Mouse (Mus musculus) hindbrain, embryonic 12.5 days (tissue): ENCODE data around the gene Ugt1a6a. TPM values are rescaled to one million over a fixed set of nuclear protein-coding genes. Genes with fewer than 3 reads are reported as not detected.
A peak's percentile ranks its signal among the peaks of the same experiment; 100 is the strongest.

ENCODE experiments used
- ATAC-seq: fragments of 200-750 bp; cut with Nextera tagmentation; 2 replicates; pipeline ENCODE4 v1.8.0; 2017; ENCODE audit warnings: moderate TSS enrichment; ENCODE audit not compliant: low FRiP score
- H3K27ac ChIP-seq: fragments of 300-500 bp; sonication (generic); 2 replicates; pipeline ENCODE4 v1.5.1; 2016; ENCODE audit warnings: mild to moderate bottlenecking
- H3K27me3 ChIP-seq: fragments of 300-500 bp; sonication (generic); 2 replicates; pipeline ENCODE4 v1.6.1; 2016; ENCODE audit warnings: mild to moderate bottlenecking
- H3K36me3 ChIP-seq: fragments of 300-500 bp; sonication (generic); 2 replicates; pipeline ENCODE4 v1.6.1; 2016; ENCODE audit warnings: mild to moderate bottlenecking
- H3K4me1 ChIP-seq: fragments of 300-500 bp; sonication (generic); 2 replicates; pipeline ENCODE4 v1.6.1; 2016
- H3K4me2 ChIP-seq: fragments of 300-500 bp; sonication (generic); replicated peaks from 2 replicates; pipeline ENCODE4 v1.6.1; 2016; ENCODE audit warnings: mild to moderate bottlenecking
- H3K4me3 ChIP-seq: fragments of 300-500 bp; sonication (generic); 2 replicates; pipeline ENCODE4 v1.5.1; 2016; ENCODE audit warnings: mild to moderate bottlenecking
- H3K9ac ChIP-seq: fragments of 300-500 bp; sonication (generic); 2 replicates; pipeline ENCODE4 v1.6.1; 2016; ENCODE audit warnings: mild to moderate bottlenecking, moderate library complexity
- H3K9me3 ChIP-seq: fragments of 300-500 bp; sonication (generic); replicated peaks from 2 replicates; pipeline ENCODE4 v1.6.1; 2016; ENCODE audit warnings: mild to moderate bottlenecking
- WGBS: fragments of 180-500 bp; shearing (Covaris S2); methylation state at CpG from one replicate; pipeline ENCODE4 v1.1.7; 2016; 5-methylcytosine and 5-hydroxymethylcytosine counted together
- polyA plus RNA-seq: library from polyadenylated mRNA; unstranded; fragments of >200 nt; fragmentation: Nextera tagmentation; extraction: Ambion mirVana; gene quantifications from 2 replicates; pipeline ENCODE4 v1.2.1, GENCODE M21; 2016

Ugt1a6a gene
- polyA plus RNA-seq, 1 experiment from 2014 or later: 1.0 TPM

DNA sequence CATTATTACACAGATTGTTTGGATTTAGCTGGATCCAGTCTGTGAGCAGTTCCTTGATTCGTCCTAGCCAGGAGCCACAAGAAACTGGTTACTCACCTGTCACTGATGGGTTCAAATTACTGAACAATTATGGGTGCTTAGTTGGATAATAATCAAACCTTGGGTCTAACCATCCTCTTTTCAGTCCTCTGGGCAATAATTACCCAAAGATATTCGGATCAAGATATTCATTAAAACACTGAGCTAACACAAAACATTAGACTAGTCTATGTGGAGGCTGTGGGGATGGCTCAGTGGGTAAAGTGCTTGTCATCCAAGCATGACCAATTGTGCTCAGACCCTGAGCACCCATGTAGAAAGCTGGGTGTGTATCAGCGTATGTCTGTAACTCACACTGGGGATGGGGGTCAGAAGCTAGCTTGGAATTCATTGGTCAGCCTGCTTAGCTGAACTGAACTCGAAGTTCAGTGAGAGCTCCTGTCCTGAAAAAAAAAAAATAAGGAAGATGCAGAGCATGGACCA, 101.3 kb downstream of the Ugt1a6a start:
- Histone ChIP-seq H3K27ac (no peak overlapping the region), H3K4me2 (no peak overlapping the region), H3K4me1 (no peaks in the 10 kb centered on the region), H3K27me3 (no peaks in the 10 kb centered on the region), H3K36me3 (no peaks in the 10 kb centered on the region), H3K9me3 (peaks cover 97% of the 10 kb centered on the region), H3K4me3 (no peak overlapping the region), H3K9ac (no peak overlapping the region)
- ATAC-seq: no peak
- WGBS: 63% methylated on average over 4 of the region's 4 CpGs

DNA sequence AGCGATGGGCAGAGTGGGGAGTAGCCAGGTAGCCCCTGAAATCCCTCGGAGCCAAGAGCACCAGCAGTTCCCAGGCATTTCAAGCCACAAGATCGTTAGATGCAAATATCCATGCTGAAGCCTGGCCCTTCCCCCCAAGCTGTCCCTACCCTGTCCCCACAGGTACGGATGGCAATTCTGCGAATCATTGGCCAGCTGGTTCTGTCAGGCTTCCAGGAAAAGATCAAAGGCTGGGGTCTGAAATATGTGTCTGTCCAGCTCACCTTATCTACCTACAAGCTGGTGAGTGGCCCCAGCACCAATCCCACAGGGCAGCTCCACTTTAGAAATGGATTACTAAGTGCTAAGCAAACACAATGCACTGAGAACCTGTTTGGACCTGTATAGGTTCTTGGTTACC, 102.7 kb downstream of the Ugt1a6a start:
- peaks cover 95% of the 10 kb centered on the region for H3K9me3 ChIP-seq
- 78% methylated on average over 5 of the region's 5 CpGs for WGBS
- H3K4me3 ChIP-seq: no peak overlapping the region
- H3K4me1 ChIP-seq: no peaks in the 10 kb centered on the region
- ATAC-seq: no peak
- no peaks in the 10 kb centered on the region for H3K27me3 ChIP-seq
- no peak overlapping the region for H3K4me2 ChIP-seq
- H3K36me3 ChIP-seq: no peaks in the 10 kb centered on the region
- no peak overlapping the region for H3K27ac ChIP-seq
- no peak overlapping the region for H3K9ac ChIP-seq

DNA sequence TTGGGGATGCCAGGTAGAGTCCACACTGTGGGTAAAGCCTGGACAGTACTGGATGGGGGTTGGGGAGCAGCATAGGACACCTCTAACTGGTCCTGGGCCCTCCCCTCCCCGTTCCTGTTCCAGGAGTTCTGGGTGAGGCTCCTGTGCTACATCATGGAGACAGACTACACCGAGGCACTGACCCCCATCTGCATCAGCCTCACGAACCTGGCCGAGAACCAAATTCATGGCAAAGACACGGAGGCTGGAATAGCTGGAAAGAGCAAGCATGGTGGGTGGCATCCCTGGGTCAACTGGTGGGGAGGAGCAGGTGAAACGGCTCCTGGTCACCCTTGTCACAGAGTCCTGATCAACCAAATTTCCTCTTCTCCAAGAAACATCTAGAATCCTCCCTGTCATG, 104.2 kb downstream of the Ugt1a6a start:
- WGBS: 80% methylated on average over 6 of the region's 6 CpGs

DNA sequence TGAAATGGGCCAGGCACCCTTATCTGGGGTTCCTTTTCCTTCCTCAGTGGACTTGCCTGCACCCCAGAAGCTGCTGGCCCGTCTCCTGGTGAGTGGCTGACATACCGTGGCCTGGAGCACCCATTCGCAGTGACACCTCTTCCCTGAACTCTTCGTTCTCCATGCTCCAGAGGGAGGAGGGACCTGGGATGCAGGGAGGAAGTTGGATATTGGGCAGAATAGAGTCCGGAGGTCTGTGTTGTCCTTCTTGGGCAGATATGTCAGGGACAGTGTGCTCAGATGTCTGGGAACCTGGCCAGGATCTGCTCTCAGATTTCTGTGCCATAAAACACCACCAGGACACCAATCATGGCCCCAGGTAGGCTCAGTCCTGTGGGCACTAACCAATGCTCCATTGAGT, 105.5 kb downstream of the Ugt1a6a start:
- Histone ChIP-seq H3K27me3 (no peaks in the 10 kb centered on the region), H3K4me1 (no peaks in the 10 kb centered on the region), H3K9me3 (peaks cover 92% of the 10 kb centered on the region), H3K4me3 (no peak overlapping the region), H3K4me2 (no peak overlapping the region), H3K9ac (no peak overlapping the region), H3K36me3 (no peaks in the 10 kb centered on the region), H3K27ac (no peak overlapping the region)
- 74% methylated on average over 5 of the region's 5 CpGs for WGBS
- no peak for ATAC-seq

More for the DNA sequence above, 104.2 kb downstream of the Ugt1a6a start:
- Histone ChIP-seq H3K27ac (no peak overlapping the region), H3K4me2 (no peak overlapping the region), H3K9me3 (peaks cover 93% of the 10 kb centered on the region), H3K4me1 (no peaks in the 10 kb centered on the region), H3K36me3 (no peaks in the 10 kb centered on the region), H3K9ac (no peak overlapping the region), H3K27me3 (no peaks in the 10 kb centered on the region), H3K4me3 (no peak overlapping the region)
- peak; percentile 15; the same call in 1 of the 2 replicates for ATAC-seq

DNA sequence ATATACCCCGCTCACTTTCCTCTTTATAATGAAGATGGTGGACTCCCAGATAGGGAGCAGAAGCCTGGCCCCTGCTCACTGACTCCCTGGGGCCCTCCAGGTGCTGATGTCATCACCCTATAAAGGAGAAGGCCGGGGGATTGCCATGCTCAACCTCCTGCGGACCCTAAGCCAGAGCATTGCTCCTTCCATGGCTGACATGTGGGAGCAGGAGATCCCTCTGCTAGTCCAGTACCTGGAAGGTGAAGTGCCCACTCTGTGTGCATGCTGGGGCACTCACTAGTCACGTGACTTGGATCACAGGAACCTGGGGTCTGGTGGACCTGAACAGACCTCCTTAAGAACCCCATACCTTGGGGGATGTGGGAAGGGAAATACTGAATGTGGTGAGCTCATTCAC, 106.0 kb downstream of the Ugt1a6a start:
- Histone ChIP-seq H3K27ac (no peak overlapping the region), H3K9ac (no peak overlapping the region), H3K9me3 (peaks cover 92% of the 10 kb centered on the region), H3K4me2 (no peak overlapping the region), H3K4me3 (no peak overlapping the region), H3K36me3 (no peaks in the 10 kb centered on the region), H3K27me3 (no peaks in the 10 kb centered on the region), H3K4me1 (no peaks in the 10 kb centered on the region)
- 76% methylated on average over 4 of the region's 4 CpGs for WGBS
- peak; percentile 13 for ATAC-seq

DNA sequence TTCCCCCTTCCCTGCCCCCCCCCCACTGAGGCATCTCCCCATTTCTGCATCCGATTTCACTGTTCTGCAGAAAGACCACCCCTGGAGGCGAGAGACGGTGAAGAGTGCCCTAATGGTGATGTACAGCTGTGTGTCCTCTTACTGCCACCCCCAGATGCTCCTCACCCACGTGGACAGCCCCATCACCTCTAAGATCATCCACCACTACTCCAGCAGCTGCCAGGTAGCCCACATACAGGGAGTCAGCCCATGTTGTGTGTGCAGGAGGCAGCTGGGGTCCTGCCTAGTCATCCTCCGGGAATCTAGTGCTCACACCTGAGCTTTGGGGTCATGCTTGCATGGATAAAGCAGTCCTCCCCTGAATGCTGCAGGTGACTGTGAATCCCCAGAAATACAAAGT, 109.3 kb downstream of the Ugt1a6a start:
- H3K4me3 ChIP-seq: no peak overlapping the region
- no peaks in the 10 kb centered on the region for H3K27me3 ChIP-seq
- H3K4me1 ChIP-seq: no peaks in the 10 kb centered on the region
- no peak for ATAC-seq
- WGBS: 67% methylated on average over 5 of the region's 5 CpGs
- H3K36me3 ChIP-seq: no peaks in the 10 kb centered on the region
- no peak overlapping the region for H3K4me2 ChIP-seq
- peaks cover 94% of the 10 kb centered on the region for H3K9me3 ChIP-seq
- no peak overlapping the region for H3K27ac ChIP-seq
- H3K9ac ChIP-seq: no peak overlapping the region

DNA sequence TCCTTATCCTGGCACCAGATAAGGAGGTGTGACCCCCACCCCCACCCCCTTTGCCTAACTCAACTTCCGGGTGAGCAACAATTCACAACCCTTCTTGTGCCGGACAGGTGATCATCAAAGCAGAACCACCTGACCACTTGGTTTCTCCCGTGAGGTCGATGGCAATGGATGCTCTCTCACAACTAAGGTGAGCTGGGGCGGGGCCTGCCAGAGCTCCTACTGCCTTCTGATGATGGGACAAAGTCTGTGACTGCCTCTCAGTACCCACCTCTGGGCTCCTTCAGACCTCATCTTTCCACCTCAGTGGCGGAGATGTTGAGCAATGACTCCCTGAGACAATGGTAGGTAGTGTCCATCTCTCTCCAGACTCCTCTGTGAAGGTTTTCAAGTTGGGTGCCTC, 111.3 kb downstream of the Ugt1a6a start:
- Histone ChIP-seq H3K36me3 (no peaks in the 10 kb centered on the region), H3K9ac (no peak overlapping the region), H3K9me3 (peaks cover 94% of the 10 kb centered on the region), H3K4me1 (no peaks in the 10 kb centered on the region), H3K27ac (no peak overlapping the region), H3K4me3 (no peak overlapping the region), H3K27me3 (no peaks in the 10 kb centered on the region), H3K4me2 (no peak overlapping the region)
- ATAC-seq: no peak
- 78% methylated on average over 6 of the region's 6 CpGs for WGBS

DNA sequence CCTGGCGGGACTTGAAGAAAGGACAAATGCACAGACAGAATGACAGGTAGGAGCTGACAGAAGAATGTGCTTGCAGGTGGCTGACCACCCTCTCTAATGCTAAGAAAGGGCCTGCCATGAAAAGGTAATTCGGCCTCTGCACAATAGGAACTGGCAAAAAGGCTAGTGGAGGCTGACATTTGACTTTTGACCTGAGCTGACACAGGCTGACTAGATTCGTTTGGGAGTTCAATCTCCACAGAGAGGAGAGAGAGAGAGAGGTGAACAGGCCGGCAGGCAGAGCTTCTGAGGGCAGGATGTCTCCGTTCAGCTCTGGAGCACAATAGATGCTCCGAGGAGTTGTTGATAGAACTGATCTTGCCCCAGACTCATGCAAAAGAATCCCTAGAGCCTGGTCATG, 111.8 kb downstream of the Ugt1a6a start:
- no peak overlapping the region for H3K27ac ChIP-seq
- peaks cover 94% of the 10 kb centered on the region for H3K9me3 ChIP-seq
- H3K4me3 ChIP-seq: no peak overlapping the region
- H3K36me3 ChIP-seq: no peaks in the 10 kb centered on the region
- 44% methylated on average over 6 of the region's 6 CpGs for WGBS
- H3K27me3 ChIP-seq: no peaks in the 10 kb centered on the region
- H3K9ac ChIP-seq: no peak overlapping the region
- ATAC-seq: no peak
- no peak overlapping the region for H3K4me2 ChIP-seq
- no peaks in the 10 kb centered on the region for H3K4me1 ChIP-seq

DNA sequence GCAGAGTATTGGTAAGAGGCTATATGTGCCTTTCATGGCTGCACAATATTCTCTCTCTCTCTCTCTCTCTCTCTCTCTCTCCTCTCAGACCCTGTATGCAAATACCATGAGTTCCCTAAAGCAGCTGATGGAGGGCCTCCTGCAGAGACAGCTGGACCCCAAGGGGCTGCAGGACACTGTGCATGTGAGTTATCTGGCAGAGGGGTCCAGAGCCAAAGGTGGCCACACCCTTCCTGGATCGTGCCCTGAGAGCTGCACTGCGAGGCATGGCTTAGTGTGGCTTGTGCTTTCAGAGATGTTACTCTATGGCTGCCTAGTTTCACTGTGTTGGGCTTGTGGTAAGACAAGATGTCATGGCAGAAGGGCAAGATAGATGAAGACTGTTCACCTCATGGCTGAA, 113.1 kb downstream of the Ugt1a6a start:
- Histone ChIP-seq H3K9me3 (peaks cover 93% of the 10 kb centered on the region), H3K27me3 (no peaks in the 10 kb centered on the region), H3K36me3 (no peaks in the 10 kb centered on the region), H3K4me2 (no peak overlapping the region), H3K9ac (no peak overlapping the region), H3K4me3 (no peak overlapping the region), H3K27ac (no peak overlapping the region), H3K4me1 (no peaks in the 10 kb centered on the region)
- 48% methylated on average over 2 of the region's 2 CpGs for WGBS
- no peak for ATAC-seq

DNA sequence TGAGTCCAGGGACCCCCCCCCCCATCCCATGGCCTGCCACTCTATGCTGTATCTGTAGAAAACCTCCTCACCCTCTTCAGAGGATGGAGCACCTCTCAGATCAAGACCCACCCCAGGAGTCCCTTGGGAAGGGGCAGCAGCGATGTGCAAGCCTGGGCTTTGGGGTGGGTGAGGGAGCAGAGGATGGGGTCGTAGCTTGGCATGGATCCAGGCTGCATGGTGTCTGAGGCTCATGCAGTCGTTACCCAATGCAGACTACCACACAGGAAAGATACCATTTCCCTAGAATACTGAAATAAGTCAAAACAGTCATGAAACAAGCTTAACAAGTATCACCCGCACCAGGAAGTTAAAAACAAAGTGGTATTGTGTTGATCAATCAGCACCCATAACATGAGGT, 114.0 kb downstream of the Ugt1a6a start:
- Histone ChIP-seq H3K4me1 (no peaks in the 10 kb centered on the region), H3K9me3 (peaks cover 92% of the 10 kb centered on the region), H3K9ac (no peak overlapping the region), H3K4me2 (no peak overlapping the region), H3K36me3 (no peaks in the 10 kb centered on the region), H3K27me3 (no peaks in the 10 kb centered on the region), H3K27ac (no peak overlapping the region), H3K4me3 (no peak overlapping the region)
- 71% methylated on average over 4 of the region's 4 CpGs for WGBS
- ATAC-seq: no peak

DNA sequence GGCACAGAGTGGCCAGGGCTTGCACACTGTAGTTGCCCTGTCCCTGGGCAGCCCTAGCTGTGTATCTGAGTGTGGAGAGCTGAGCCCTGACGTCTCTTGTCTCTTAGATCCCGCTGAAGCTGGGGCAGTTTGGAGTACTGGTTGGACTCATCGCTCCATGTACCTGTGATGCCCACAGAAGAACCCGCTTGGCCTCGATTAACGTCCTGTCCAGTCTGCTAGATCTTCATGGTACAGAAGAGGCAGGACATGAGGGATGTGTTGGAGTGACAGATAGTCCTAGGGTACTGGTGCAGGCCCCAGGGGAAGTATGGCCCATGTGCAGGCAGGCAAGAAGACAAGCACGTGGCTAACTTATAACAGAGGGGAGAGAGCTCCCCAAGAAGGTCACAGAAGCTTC, 115.0 kb downstream of the Ugt1a6a start:
- Histone ChIP-seq H3K9me3 (peaks cover 93% of the 10 kb centered on the region), H3K9ac (no peak overlapping the region), H3K36me3 (no peaks in the 10 kb centered on the region), H3K27ac (no peak overlapping the region), H3K4me1 (no peaks in the 10 kb centered on the region), H3K27me3 (no peaks in the 10 kb centered on the region), H3K4me3 (no peak overlapping the region), H3K4me2 (no peak overlapping the region)
- 77% methylated on average over 7 of the region's 7 CpGs for WGBS
- ATAC-seq: no peak

DNA sequence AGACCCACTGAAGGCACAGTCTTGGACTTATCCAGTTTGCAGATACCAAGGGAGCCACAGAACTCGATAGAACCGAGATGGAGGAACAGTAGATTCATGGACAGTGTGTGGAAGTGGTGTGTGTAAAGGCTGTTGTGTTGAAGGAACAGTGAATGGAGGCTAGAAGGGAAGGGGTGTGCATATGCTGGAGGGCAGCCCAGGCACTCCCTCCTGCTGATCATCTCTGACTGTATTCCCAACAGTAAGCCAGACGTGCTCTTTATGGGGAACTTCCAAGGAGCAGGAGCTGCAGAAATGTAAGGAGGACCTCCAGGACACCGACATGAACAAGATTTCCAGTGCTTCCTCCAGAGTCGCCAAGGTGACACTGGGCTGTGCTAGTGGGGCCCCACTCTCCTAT, 115.4 kb downstream of the Ugt1a6a start:
- Histone ChIP-seq H3K4me1 (no peaks in the 10 kb centered on the region), H3K9ac (no peak overlapping the region), H3K27ac (no peak overlapping the region), H3K27me3 (no peaks in the 10 kb centered on the region), H3K9me3 (peaks cover 93% of the 10 kb centered on the region), H3K4me2 (no peak overlapping the region), H3K4me3 (no peak overlapping the region), H3K36me3 (no peaks in the 10 kb centered on the region)
- WGBS: 81% methylated on average over 5 of the region's 5 CpGs
- ATAC-seq: no peak

DNA sequence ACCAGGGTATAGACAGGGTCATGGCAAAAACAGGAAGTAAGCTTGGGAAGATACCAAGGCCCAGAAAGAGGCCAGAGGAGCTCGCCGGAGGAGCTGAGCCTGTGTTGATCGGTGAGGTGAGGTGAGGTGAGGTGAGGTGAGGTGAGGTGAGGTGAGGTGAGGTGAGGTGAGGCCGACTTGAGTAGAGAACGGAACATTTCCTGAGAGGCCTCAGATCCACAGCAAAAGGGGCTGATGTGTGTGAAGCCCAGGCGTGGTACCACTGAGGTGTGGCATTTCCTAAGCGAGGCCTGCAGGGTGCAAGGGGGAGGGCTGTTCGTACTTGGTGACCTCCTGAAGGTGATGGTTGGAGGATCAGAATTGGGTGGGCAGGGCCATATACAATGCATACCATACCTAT, 118.5 kb downstream of the Ugt1a6a start:
- Histone ChIP-seq H3K36me3 (no peaks in the 10 kb centered on the region), H3K9ac (no peak overlapping the region), H3K27me3 (no peaks in the 10 kb centered on the region), H3K27ac (no peak overlapping the region), H3K4me1 (no peaks in the 10 kb centered on the region), H3K9me3 (peaks cover 93% of the 10 kb centered on the region), H3K4me2 (no peak overlapping the region), H3K4me3 (no peak overlapping the region)
- no peak for ATAC-seq
- 72% methylated on average over 8 of the region's 8 CpGs for WGBS
